Mouse (Mus musculus) embryo, embryonic 10.5 days (tissue): ENCODE results near the gene Smap2.
A peak's percentile ranks its signal among the peaks of the same experiment; 100 is the strongest.

Source experiments
- DNase-seq: peaks from one replicate; pipeline ENCODE4 v3.0.0-alpha.2; 2015; ENCODE audit warnings: low spot score

Smap2 gene

DNA sequence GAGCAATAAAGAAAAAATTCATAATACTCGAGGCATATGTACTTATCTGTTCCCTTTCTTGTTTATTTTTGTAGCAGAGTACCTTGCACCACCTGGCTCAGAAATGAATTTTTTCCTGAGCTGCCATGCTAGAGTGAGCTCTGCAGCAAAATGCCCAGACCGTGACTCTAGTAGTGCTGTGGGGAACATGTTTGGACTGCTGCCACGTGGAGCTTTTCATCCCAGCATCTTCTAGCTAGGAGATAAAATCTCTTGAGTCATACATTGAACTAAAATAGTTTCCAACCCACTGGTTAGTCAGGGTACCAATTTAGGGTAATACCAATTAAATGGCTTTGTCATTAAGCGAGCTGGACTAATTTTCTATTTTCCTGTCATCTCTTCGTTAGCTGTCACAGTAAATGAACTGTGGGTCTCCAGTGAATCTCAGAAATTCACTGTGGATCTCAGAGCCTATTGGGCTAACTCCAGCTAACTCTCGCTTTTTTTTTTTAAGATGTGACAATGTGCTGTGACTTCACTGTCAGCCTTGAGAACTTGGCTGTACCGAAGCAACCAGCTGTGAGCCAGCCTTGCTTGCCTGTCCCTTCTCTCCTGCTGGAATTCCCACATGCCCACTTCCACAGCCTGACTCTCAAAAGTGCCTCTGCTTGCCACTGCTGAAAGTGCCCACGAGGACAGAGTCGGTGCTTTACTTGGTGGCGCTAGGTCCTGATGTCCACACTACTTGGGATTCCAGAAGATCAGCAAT is 3.2 kb upstream of the Smap2 start:
- DNase-seq: no peak

GRCm38 (mm10) chr4:121018250-121018649 is 1.2 kb upstream of the Smap2 start:
- DNase-seq: no peak

- peak; percentile 14 for DNase-seq
Observed at GRCm38 (mm10) chr4:121016021-121016898, 787 bp downstream of the Smap2 start.

DNA sequence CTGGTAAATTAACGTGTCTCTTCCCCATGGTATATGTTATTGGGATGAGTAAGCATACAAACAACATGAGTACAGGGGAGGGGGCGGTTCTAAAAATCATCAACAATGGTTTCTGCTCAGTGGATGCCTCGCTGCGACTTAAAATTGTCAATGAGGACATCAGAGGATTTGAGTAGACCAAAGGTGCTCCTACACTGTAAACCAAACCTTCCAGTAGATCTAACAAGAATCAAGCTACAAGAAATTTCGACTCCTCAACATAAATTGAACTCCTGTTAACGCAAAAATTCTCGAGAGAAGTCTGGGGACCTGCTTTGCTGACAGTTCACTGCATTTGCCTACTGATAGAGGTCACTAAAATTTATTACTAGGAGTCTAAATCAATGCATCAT is 1.8 kb downstream of the Smap2 start:
- no peak for DNase-seq

DNA sequence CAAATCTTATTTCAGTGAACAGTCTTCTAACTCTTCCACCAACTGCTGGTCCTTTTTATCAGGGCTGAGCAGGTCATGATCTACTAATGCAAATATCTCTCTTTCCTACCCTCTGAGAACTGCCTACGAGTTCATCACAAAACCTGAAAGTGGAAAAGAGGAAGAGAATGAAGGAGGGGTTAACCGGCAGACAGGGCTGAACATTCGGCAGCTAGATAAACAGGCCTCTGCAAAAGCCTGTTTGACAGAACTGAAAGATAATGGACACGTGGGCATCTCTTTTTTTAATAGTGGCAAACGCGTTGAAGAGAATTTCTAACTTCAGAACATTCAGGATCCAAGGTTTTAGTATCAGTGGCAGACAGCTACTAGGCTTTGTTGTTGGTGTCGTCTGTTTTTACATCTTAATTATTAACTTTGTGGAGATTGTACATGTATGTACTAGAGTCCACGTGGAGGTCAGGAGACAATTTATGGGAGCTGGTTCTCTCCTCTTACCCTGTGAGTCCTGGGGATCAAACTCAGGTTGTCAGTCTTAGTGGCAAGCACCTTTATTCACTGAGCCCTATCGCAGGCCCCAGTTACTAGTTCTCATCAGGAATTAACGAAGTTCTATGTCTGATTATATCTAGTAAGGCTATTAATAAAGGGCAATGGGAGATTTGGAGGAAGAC is 2.3 kb downstream of the Smap2 start:
- DNase-seq: no peak

GRCm38 (mm10) chr4:121010770-121011549 is 6.1 kb downstream of the Smap2 start:
- no peak for DNase-seq

DNA sequence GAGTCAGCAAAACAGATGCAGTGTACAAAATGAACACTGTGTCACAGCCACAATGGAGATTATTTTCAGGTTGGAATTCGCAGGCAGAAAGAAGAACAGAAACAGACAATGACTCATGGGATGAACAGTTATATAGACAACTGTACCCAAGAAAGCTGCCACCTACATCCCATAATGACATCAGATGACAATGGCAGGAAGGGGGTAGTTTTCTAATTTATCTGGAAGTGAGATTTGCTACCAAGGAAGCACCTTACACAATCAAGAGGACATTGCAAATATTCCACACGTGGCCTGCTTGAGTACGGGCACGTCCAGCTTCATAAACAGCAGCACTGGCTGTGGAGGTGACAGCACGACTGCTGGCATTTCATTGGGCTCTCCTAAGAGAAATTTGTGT is 7.9 kb downstream of the Smap2 start:
- DNase-seq: no peak

DNA sequence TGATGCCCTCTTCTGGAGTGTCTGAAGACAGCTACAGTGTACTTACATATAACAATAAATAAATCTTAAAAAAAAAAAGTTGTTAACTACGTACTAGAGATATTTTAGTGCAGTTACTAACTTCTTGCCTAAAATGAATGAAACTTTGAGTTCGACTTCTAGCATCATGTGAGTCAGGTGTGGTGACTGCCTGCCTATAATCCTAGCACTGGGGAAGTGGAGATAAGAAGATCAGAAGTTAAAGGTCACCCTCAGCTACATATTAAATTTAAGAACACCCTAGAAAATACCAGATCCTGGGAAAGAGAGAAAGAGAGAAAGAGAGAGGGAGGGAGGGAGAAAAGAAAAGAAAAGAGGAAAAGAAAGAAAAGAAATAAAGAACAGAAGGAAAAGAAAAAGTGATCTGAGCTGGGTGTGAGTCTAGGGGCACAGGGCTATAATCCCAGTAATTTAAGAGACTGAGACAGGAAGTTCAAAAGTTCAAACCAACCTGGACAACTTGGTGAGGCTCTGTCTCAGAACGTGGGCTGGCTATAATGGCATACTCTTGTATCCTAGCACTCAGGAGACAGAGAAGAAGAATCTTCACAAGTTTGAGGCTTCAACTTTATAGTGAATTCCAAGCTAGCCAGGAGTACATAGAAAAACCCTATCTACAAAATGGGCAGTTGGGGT is 8.8 kb downstream of the Smap2 start:
- DNase-seq: no peak

- DNase-seq: no peak
Observed at GRCm38 (mm10) chr4:121007006-121007405, 10.0 kb downstream of the Smap2 start.

DNA sequence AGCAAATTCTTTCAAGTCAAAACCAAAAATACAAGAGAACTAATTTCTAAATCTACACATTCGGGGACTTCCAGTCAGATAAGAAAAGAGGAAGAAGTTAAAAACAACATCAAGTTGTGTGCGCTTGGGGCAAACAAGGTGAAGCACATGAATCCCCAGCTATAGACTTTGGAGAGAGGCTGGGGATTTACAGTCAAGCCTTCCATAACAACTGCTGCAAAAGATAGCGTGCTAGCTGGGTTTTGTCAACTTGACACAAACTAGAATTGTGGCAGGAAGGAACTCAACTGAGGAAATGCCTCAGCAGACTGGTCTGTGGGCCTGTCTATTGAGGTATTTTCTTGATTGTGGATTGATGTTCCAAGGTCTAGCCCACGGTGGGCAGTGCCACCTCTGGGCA is 12.4 kb downstream of the Smap2 start:
- DNase-seq: no peak

DNA sequence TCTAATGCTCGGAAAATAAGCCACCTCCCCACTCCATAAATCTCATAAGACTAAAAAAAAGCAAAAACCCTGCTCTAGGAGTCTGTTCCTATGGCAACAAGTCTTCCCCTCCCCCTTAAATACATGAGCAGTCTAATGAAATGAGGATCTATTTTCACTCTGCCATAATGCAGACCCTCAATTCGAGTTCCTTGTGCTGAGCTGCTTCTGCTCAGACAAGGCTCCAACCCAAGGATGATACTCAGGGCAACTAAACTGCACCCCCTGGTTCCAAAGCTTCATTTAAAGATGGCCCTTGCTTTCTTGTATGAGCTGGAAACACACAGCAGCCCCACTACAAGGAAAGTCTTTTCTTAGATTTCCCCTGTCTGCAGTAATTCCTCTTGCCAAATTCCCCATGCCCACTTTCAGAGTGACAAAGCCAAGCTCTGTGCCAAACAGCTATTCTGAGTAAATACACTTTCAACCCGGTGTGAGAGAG is 13.4 kb downstream of the Smap2 start:
- DNase-seq: peak; percentile 66

GRCm38 (mm10) chr4:121002400-121003171 is 14.5 kb downstream of the Smap2 start:
- DNase-seq: peak; percentile 64

GRCm38 (mm10) chr4:121001659-121002058 is 15.4 kb downstream of the Smap2 start:
- no peak for DNase-seq

DNA sequence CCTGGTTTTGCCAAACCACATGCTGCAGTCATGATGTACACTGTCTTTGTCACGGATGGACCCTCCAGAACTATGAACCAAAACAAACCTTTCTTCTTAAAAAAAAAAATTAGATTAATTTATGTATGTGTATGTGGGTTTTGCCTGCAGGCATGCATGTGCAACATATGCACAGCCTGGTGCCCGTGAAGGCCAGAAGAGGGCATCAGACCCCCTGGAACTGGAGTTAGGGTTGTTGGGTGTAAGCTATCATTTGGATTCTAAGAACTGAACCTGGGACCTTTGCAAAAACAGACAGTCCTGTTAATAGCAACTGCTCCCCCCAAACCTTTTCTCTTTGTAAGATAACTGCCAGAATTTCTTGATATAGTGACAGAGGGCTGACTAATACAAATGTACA is 16.0 kb downstream of the Smap2 start:
- DNase-seq: no peak

GRCm38 (mm10) chr4:120995911-120996310 is 21.1 kb downstream of the Smap2 start:
- no peak for DNase-seq

DNA sequence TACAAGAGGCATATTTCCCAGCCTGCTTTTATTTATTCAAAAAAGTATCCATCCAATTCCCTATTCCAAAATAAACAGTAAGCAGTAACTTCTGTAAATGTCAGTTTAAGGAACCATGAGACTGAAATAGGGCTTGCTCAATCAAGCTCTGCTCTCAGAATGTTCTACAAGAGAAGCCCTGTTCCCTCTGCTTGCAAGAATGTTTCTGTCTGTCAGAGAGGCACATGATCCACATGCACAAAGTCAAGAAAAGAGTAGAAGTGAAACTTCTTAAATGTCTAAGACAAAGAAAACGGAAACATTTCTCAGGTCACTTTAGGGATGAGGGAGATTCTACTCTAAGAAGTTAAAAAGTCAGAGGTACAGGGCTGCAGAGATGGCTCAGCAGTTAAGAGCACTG is 24.0 kb downstream of the Smap2 start:
- no peak for DNase-seq

- no peak for DNase-seq
Observed at GRCm38 (mm10) chr4:120992284-120992683, 24.8 kb downstream of the Smap2 start.

DNA sequence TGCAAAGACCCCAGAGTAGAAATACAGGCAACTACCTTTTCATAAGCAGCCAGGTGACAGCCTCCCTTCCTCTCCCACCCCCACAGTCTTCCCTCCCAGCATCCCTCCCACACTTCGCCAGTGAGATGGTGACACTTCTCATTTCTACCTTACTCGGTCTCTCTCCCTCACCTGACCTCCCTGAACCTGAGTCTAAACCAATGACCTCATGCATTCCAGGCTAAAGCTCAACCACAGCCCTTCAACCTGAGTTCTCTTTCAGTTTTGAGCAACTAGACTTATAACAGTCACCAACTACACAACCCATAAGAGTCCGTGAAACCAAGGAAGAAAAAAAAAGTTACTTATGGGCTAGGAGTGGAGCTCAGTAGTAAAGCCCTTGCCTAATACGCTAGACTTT is 29.7 kb downstream of the Smap2 start:
- DNase-seq: no peak

DNA sequence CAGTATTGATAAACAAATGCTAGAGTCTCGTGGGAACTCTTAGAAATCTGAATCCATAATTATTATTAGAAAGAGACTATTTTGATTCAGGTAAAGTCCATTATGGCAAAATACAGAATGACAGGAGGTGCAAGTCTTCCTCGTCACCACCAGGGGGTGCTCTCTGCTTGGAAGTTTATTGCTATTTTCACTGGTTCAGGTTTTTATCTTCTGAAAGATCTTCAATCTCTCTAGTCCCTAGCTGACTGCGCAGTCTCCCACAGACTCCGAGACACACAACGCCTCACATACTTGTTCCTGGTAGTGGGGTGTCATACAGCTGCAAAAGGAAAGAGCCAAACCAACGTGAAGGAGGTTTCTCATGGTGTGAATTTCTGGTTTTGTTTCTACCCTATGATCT is 30.6 kb downstream of the Smap2 start:
- DNase-seq: peak; percentile 68

DNA sequence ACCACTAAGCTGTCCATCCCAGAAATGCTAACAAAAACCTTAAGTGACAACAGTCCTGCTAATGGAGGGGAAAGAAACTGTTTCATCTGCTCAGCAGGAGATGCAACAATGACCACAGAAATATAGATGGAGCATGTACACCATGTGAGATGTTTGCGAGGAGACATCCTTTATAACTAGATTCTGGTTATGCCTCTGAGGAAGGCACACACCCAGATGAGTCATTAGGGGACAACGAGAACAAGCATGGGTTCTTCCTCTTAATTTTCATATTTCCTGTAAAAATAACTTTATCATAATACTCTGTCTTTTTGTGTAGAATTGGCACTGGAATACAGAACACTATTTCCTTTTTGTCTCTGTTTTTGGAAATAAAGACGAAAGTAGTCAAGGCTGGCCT is 38.8 kb downstream of the Smap2 start:
- no peak for DNase-seq

- DNase-seq: no peak
Observed at GRCm38 (mm10) chr4:120975428-120975734, 41.7 kb downstream of the Smap2 start.
